Mouse (Mus musculus): Measurements from ENCODE around the gene Rrp1b.

- TF ChIP-seq CEBPB (IDR thresholded peaks at IDR 0.05; ENCODE audit: low read depth), result no peak
- TF ChIP-seq CTCF (IDR thresholded peaks at IDR 0.05; ENCODE audit: control insufficient read depth, insufficient read depth, insufficient read length), result no peak
- no peak for TF ChIP-seq MYOD1 (IDR thresholded peaks at IDR 0.05; ENCODE audit: control insufficient read depth, insufficient read length, low read depth)
- TF ChIP-seq MAX (IDR thresholded peaks at IDR 0.05), result no peak
These were observed 39.6 kb upstream of the Rrp1b start for GRCm38 (mm10) chr17:31996331-31996730.
